Mouse (Mus musculus) small intestine, adult 2 months (tissue): ENCODE data around the gene Med20. TPM values are rescaled to one million over a fixed set of nuclear protein-coding genes. Genes with fewer than 3 reads are reported as not detected.

Source experiments
- H3K27ac ChIP-seq: fragments of 200-500 bp; 2 replicates; pipeline ENCODE4 v1.5.1; 2012; ENCODE audit warnings: low read depth, low read length, control low read depth, inconsistent platforms; ENCODE audit not compliant: insufficient read depth
- H3K27me3 ChIP-seq: fragments of 200-500 bp; 2 replicates; pipeline ENCODE4 v1.6.1; 2012; ENCODE audit warnings: mild to moderate bottlenecking, moderate library complexity, low read length, inconsistent platforms; ENCODE audit not compliant: control insufficient read depth, insufficient read depth
- H3K36me3 ChIP-seq: fragments of 200-500 bp; 2 replicates; pipeline ENCODE4 v1.6.1; 2012; ENCODE audit warnings: mild to moderate bottlenecking, low read length, control low read depth, inconsistent platforms; ENCODE audit not compliant: control insufficient read depth, insufficient read depth
- H3K4me1 ChIP-seq: fragments of 200-500 bp; 2 replicates; pipeline ENCODE4 v1.6.1; 2012; ENCODE audit warnings: low read length, inconsistent platforms, mixed read lengths; ENCODE audit not compliant: control insufficient read depth, insufficient read depth, insufficient read length
- H3K4me3 ChIP-seq: fragments of 200-500 bp; 2 replicates; pipeline ENCODE4 v1.5.1; 2012; ENCODE audit warnings: low read depth, mild to moderate bottlenecking, control low read depth, inconsistent platforms, low read length, moderate library complexity
- CTCF ChIP-seq: fragments of 200-500 bp; IDR thresholded peaks from 2 replicates; pipeline ENCODE4 v1.5.1; 2012; ENCODE audit warnings: low read depth, mild to moderate bottlenecking, control low read depth, inconsistent platforms, low read length, moderate library complexity, mixed read lengths; ENCODE audit not compliant: insufficient replicate concordance, insufficient read length; ENCODE audit errors: extremely low read depth
- POLR2A ChIP-seq: fragments of 200-500 bp; IDR thresholded peaks from 2 replicates; pipeline ENCODE4 v1.6.1; 2012; ENCODE audit warnings: low read depth, mild to moderate bottlenecking, control low read depth, inconsistent platforms, low read length, moderate library complexity
- WGBS: fragments of 180-500 bp; shearing (Covaris S2); methylation state at CpG from one replicate; pipeline ENCODE4 v1.1.7; 2018; 5-methylcytosine and 5-hydroxymethylcytosine counted together
- polyA plus RNA-seq: library from polyadenylated mRNA; depleted of rRNA; stranded (reverse); fragments of >200 nt; gene quantifications from 2 replicates; pipeline ENCODE4 v1.2.3, GENCODE M21; 2012; rRNA removed

The Med20 gene
- polyA plus RNA-seq, 1 experiment = 11.3 TPM

- Histone ChIP-seq H3K4me3 (no peak overlapping the region), H3K27me3 (no peaks in the 10 kb centered on the region), H3K27ac (no peak overlapping the region), H3K4me1 (no peaks in the 10 kb centered on the region), H3K36me3 (0 out of 2 replicates have a peak, but pooled peaks cover 1% of the 10 kb centered on the region)
- no peak for TF ChIP-seq POLR2A
- no peak for TF ChIP-seq CTCF
- WGBS = 60% methylated on average over 7 of the region's 7 CpGs
Measured at GRCm38 (mm10) chr17:47664474-47664873, 53.1 kb downstream of the Med20 start.

DNA sequence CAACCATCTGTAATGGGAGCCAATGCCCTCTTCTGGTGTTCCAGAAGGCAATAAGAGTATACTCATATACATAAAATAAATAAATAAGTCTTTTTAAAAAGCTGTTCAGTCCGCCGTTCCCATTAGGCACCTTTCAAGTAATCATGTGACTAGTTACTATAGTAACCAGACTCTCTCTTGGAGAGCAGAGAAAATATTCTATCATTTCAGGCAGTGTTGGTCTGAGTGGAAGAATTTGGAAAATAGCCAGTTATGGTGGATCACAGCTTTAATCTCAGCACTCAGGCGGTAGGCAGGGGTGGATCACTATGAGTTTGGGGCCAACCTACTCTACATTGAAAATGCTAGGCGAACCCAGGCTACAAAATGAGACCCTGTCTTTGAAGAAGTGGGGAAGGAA, 57.8 kb downstream of the Med20 start:
- H3K4me3 ChIP-seq = no peak overlapping the region
- TF ChIP-seq POLR2A (no peak), CTCF (no peak)
- H3K27me3 ChIP-seq = no peaks in the 10 kb centered on the region
- 73% methylated on average over 4 of the region's 4 CpGs for WGBS
- no peaks in the 10 kb centered on the region for H3K4me1 ChIP-seq
- H3K27ac ChIP-seq = no peak overlapping the region
- H3K36me3 ChIP-seq = no peaks in the 10 kb centered on the region

- TF ChIP-seq CTCF = no peak
- TF ChIP-seq POLR2A = no peak
- no peaks in the 10 kb centered on the region for H3K4me1 ChIP-seq
- peaks cover 3% of the 10 kb centered on the region; the same call in 1 of the 2 replicates for H3K36me3 ChIP-seq
- H3K4me3 ChIP-seq = peak overlapping the region; percentile 48
- no peaks in the 10 kb centered on the region for H3K27me3 ChIP-seq
- 79% methylated on average over 14 of the region's 14 CpGs for WGBS
- no peak overlapping the region for H3K27ac ChIP-seq
Measured at GRCm38 (mm10) chr17:47671988-47672310, 60.6 kb downstream of the Med20 start.

DNA sequence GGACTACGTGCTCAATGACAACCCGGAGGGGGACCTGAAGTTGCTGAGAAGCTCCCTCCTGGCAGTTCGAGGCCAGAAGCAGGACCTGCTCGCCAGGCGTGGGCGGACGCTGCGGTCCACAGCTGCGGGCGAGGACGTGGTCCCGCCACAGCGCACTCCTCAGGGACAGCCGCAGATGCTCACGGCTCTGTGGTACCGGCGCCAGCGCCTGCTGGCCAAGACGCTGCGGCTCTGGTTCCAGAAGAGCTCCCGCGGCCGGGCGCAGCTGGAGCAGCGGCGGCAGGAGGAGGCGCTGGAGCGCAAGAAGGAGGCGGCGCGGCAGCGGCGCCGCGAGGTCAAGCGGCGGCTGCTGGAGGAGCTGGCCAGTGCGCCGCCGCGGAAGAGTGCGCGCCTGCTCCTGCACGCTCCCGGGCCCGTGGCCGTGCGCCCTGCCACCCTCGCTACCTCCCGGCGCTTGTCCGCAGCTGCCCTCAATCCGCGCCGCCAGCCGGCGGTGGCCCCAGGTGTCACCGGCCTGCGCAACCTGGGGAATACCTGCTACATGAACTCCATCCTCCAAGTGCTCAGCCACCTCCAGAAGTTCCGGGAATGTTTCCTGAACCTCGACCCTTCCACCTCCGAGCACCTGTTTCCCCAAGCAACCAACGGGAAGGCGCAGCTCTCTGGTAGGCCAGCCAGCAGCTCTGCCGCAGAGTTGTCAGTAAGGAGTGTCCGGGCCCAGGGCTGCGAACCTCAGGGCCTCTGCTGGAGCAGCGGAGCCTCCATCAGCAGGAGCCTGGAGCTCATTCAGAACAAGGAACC, 61.1 kb downstream of the Med20 start:
- no peaks in the 10 kb centered on the region for H3K4me1 ChIP-seq
- H3K27ac ChIP-seq = no peak overlapping the region
- peaks cover 3% of the 10 kb centered on the region; the same call in 1 of the 2 replicates for H3K36me3 ChIP-seq
- WGBS = 59% methylated on average over 68 of the region's 68 CpGs
- TF ChIP-seq CTCF (no peak), POLR2A (no peak)
- H3K27me3 ChIP-seq = no peaks in the 10 kb centered on the region
- peak overlapping the region; percentile 48 for H3K4me3 ChIP-seq

Other genes starting within 250 kb of the Med20 start
- 11.3 and 13.5 TPM in 2 replicates for gene Mrps10, start 242.7 kb upstream of the Med20 start, polyA plus RNA-seq
- 0.56 and 0.86 TPM in 2 replicates for gene Guca1b, start 226.2 kb upstream of the Med20 start, polyA plus RNA-seq
- 2.1 and 2.5 TPM in 2 replicates for gene Guca1a, start 211.0 kb upstream of the Med20 start, polyA plus RNA-seq
- 21.8 and 27.3 TPM in 2 replicates for gene AI661453, start 175.0 kb upstream of the Med20 start, polyA plus RNA-seq
- gene 1700001C19Rik, start 174.2 kb upstream of the Med20 start, polyA plus RNA-seq = 0.08 TPM in 1 of 2 replicates, not detected in the other
- 6.2 and 13.3 TPM in 2 replicates for gene Taf8, start 109.3 kb upstream of the Med20 start, polyA plus RNA-seq
- gene Ccnd3, start 106.5 kb upstream of the Med20 start, polyA plus RNA-seq = 49.9 and 54.9 TPM in 2 replicates
- 3.3 and 3.5 TPM in 2 replicates for gene Bysl, start 90 bp upstream of the Med20 start, polyA plus RNA-seq
- gene Gm20517, start within 50 bp of the Med20 start, polyA plus RNA-seq = 0.88 and 1.7 TPM in 2 replicates
- 2.3 and 4.6 TPM in 2 replicates for gene Usp49, start 19.1 kb downstream of the Med20 start, polyA plus RNA-seq
- gene Tomm6, start 76.8 kb downstream of the Med20 start, polyA plus RNA-seq = 41.1 and 59.0 TPM in 2 replicates
- 7.1 and 13.1 TPM in 2 replicates for gene Frs3, start 77.4 kb downstream of the Med20 start, polyA plus RNA-seq
- gene Gm21981, start 82.9 kb downstream of the Med20 start, polyA plus RNA-seq = 0.20 and 0.39 TPM in 2 replicates
- 0.89 and 1.4 TPM in 2 replicates for gene Prickle4, start 83.2 kb downstream of the Med20 start, polyA plus RNA-seq
- 12.3 and 443 TPM in 2 replicates for gene Pgc, start 115.3 kb downstream of the Med20 start, polyA plus RNA-seq
- gene Tfeb, start 125.4 kb downstream of the Med20 start, polyA plus RNA-seq = 27.5 and 60.3 TPM in 2 replicates
- 7.3 and 12.3 TPM in 2 replicates for gene Mdfi, start 223.1 kb downstream of the Med20 start, polyA plus RNA-seq